Mouse (Mus musculus) telencephalon, adult 2 months (tissue): ENCODE data around the gene Nr1i2.
"Not testable (repeated sequence)": the region's sequence is repeated elsewhere in the genome, so short reads cannot be mapped to it uniquely, and the experiment has no call there.

Source experiments
- DNase-seq: peaks from one replicate; pipeline ENCODE4 v3.0.0-alpha.2; 2011; ENCODE audit warnings: low read depth, low spot score

The Nr1i2 gene

GRCm38 (mm10) chr16:38294685-38295348 is at the start of gene Nr1i2:
TSS of gene Nr1i2 (minus strand) at chr16:38294824.
- DNase-seq: no peak

GRCm38 (mm10) chr16:38341396-38342324 is 47.0 kb upstream of the Nr1i2 start, which contains the start of gene Maats1:
TSS of gene Maats1 (minus strand) at chr16:38342143.
- peak; percentile 40 for DNase-seq

- not testable (repeated sequence) for DNase-seq
Observed at GRCm38 (mm10) chr16:38338077-38338476, 43.5 kb upstream of the Nr1i2 start.

GRCm38 (mm10) chr16:38334431-38334830 is 39.8 kb upstream of the Nr1i2 start:
- no peak for DNase-seq

- no peak for DNase-seq
Observed at GRCm38 (mm10) chr16:38329340-38329739, 34.7 kb upstream of the Nr1i2 start.

- DNase-seq: no peak
Observed at GRCm38 (mm10) chr16:38326778-38327397, 32.3 kb upstream of the Nr1i2 start.

GRCm38 (mm10) chr16:38324311-38324710 is 29.7 kb upstream of the Nr1i2 start:
- DNase-seq: no peak

- peak; percentile 45 for DNase-seq
Observed at GRCm38 (mm10) chr16:38321452-38321935, 26.9 kb upstream of the Nr1i2 start.

GRCm38 (mm10) chr16:38319087-38319486 is 24.5 kb upstream of the Nr1i2 start:
- DNase-seq: no peak

GRCm38 (mm10) chr16:38318492-38318891 is 23.9 kb upstream of the Nr1i2 start:
- no peak for DNase-seq

GRCm38 (mm10) chr16:38308195-38308594 is 13.6 kb upstream of the Nr1i2 start:
- DNase-seq: no peak

- no peak for DNase-seq
Observed at GRCm38 (mm10) chr16:38307651-38308050, 13.0 kb upstream of the Nr1i2 start.

GRCm38 (mm10) chr16:38307221-38307605 is 12.6 kb upstream of the Nr1i2 start:
- DNase-seq: no peak

- no peak for DNase-seq
Observed at GRCm38 (mm10) chr16:38306571-38307220, 12.1 kb upstream of the Nr1i2 start.

GRCm38 (mm10) chr16:38304460-38305194 is 10.0 kb upstream of the Nr1i2 start:
- no peak for DNase-seq

- DNase-seq: no peak
Observed at GRCm38 (mm10) chr16:38302367-38302766, 7.7 kb upstream of the Nr1i2 start.

- DNase-seq: no peak
Observed at GRCm38 (mm10) chr16:38298410-38298809, 3.8 kb upstream of the Nr1i2 start.

- DNase-seq: no peak
Observed at GRCm38 (mm10) chr16:38295349-38295930, 816 bp upstream of the Nr1i2 start.

GRCm38 (mm10) chr16:38290151-38290550 is 4.5 kb downstream of the Nr1i2 start:
- DNase-seq: no peak

- no peak for DNase-seq
Observed at GRCm38 (mm10) chr16:38288851-38289250, 5.8 kb downstream of the Nr1i2 start.
